Mouse (Mus musculus): ENCODE measurements around the gene Ptpn18. TPM values are rescaled to one million over a fixed set of nuclear protein-coding genes. Genes with fewer than 3 reads are reported as not detected.
A peak's percentile ranks its signal among the peaks of the same experiment; 100 is the strongest.
"Not testable (repeated sequence)": the region's sequence is repeated elsewhere in the genome, so short reads cannot be mapped to it uniquely, and the experiment has no call there.

Ptpn18 gene
- polyA plus RNA-seq, 1 experiment from 2014 or later: 10.0 TPM

DNA sequence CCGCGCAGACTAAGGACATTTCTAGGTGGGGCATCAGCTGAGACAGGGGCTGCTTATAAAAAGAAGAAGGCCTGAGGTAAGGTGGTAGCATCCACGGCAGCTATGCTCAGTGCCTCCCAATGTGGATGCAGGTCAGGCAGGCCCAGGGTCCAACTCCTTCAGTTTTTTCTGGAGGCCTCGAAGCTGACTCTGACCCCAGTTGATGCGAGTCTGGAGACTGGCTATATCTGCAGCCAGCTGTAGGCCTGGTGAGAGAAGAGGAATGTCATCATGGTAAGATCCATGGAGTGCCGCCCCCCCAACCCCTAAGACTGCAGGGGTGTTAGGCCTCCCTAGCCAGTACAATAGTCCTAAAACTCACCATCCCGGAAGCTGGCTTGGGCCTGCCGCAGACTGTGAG is 22.2 kb upstream of the Ptpn18 start:
- WGBS: 93% methylated on average over 8 of the region's 8 CpGs
- peaks cover 18% of the 10 kb centered on the region for H3K36me3 ChIP-seq
- H3K4me1 ChIP-seq (replicated peaks): peaks cover 42% of the 10 kb centered on the region
- H3K4me3 ChIP-seq; H3K9me3 ChIP-seq; H3K27ac ChIP-seq (replicated peaks); H3K4me2 ChIP-seq; H3K27me3 ChIP-seq; ATAC-seq (ENCODE audit: low read depth); H3K9ac ChIP-seq: not testable (repeated sequence)

- H3K27ac ChIP-seq (replicated peaks): no peak overlapping the region
- H3K9ac ChIP-seq: peak overlapping the region; percentile 67
- WGBS: 46% methylated on average over 15 of the region's 20 CpGs
- no peak for ATAC-seq (ENCODE audit: low read depth)
- no peaks in the 10 kb centered on the region for H3K9me3 ChIP-seq
- H3K4me1 ChIP-seq (replicated peaks): peaks cover 32% of the 10 kb centered on the region
- peaks cover 28% of the 10 kb centered on the region for H3K36me3 ChIP-seq
- H3K27me3 ChIP-seq: no peaks in the 10 kb centered on the region
- peak overlapping the region; percentile 70 for H3K4me2 ChIP-seq
- H3K4me3 ChIP-seq: peak overlapping the region; percentile 59
Observed at GRCm38 (mm10) chr1:34438381-34439051, 21.0 kb upstream of the Ptpn18 start.

DNA sequence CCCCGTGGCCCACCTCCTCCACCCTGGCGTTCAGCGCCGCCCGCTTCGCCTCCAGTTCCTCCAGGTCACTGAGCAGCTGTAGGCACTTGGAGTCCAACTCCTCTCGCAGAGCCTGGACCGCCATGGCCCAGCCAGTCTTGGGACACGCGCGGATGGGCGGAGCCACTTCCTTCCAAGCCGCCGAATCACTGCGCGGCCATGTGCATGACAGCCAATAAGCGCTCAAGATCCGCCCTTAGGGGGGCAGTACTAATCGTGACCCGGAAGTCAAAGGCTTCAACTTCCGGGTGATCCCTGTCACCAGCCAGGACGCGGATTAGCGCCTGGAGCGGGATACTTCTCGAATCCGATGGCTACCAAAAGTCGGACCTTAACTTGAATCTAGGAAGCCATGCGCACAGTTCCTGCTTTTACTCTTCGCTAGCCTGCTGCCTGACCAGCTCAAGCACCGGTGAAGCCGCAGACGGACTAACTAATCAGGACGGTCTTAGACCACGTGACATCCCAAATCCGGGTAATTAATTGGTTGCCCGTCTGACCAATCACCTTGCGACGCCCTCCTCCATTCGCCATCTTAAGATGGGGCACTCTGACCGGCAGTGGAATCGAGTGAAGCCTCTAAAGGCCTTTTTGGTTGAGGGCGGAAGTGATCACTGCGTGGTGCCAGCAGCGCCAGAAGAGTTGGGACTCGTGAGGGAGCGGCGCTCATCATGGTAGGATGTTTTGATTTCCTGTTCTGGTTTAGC is 20.2 kb upstream of the Ptpn18 start, which contains the start of the genes Ccdc115 and Imp4:
TSS of gene Ccdc115 (minus strand) at position 458 of the 746 bp plus-strand sequence.
TSS of gene Imp4 (plus strand) at position 637 of the 746 bp plus-strand sequence.
- Histone ChIP-seq H3K36me3 (peaks cover 37% of the 10 kb centered on the region), H3K27me3 (no peaks in the 10 kb centered on the region), H3K4me1 (replicated peaks) (peaks cover 24% of the 10 kb centered on the region), H3K9ac (peak within 1 kb of the TSS; percentile 67), H3K9me3 (no peaks in the 10 kb centered on the region), H3K4me2 (peak within 1 kb of the TSS; percentile 73), H3K27ac (replicated peaks) (peak within 1 kb of the TSS; percentile 71), H3K4me3 (peak within 1 kb of the TSS; percentile 59)
- WGBS: under 1% methylated on average over 48 of the region's 48 CpGs
- peak; percentile 97 for ATAC-seq (ENCODE audit: low read depth)

- Histone ChIP-seq H3K27ac (replicated peaks) (peak overlapping the region; percentile 66), H3K36me3 (peaks cover 44% of the 10 kb centered on the region), H3K4me3 (peak overlapping the region; percentile 59), H3K27me3 (no peaks in the 10 kb centered on the region), H3K4me2 (peak overlapping the region; percentile 73), H3K4me1 (replicated peaks) (peaks cover 24% of the 10 kb centered on the region), H3K9me3 (no peaks in the 10 kb centered on the region), H3K9ac (peak overlapping the region; percentile 66)
- ATAC-seq (ENCODE audit: low read depth): peak; percentile 45
- WGBS: 8% methylated on average over 31 of the region's 31 CpGs
Observed at GRCm38 (mm10) chr1:34439961-34440630, 19.5 kb upstream of the Ptpn18 start.

- Histone ChIP-seq H3K4me2 (no peak overlapping the region), H3K4me1 (replicated peaks) (peaks cover 23% of the 10 kb centered on the region), H3K36me3 (peaks cover 60% of the 10 kb centered on the region), H3K27me3 (no peaks in the 10 kb centered on the region), H3K4me3 (no peak overlapping the region), H3K9me3 (no peaks in the 10 kb centered on the region), H3K9ac (no peak overlapping the region), H3K27ac (replicated peaks) (no peak overlapping the region)
- ATAC-seq (ENCODE audit: low read depth): no peak
- WGBS: 93% methylated on average over 6 of the region's 6 CpGs
Observed at GRCm38 (mm10) chr1:34443124-34443523, 16.4 kb upstream of the Ptpn18 start.

DNA sequence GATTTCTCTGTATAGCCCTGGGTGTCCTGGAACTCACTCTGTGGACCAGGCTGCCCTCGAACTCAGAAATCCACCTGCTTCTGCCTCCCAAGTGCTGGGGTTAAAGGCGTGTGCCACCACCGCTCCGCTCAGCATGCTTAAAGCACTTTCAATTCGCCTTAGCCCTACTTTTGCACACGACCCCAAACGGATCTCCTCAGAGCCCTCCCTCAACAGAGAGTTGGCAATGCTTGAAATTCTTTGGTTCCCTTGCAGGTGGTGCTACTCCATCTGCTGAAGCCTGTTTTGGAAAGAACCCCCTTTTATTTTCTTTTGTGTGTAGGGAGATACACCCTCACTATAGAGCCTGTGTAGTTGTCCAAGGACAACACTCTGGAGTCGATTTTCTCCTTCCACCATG is 1.1 kb upstream of the Ptpn18 start:
- H3K4me2 ChIP-seq: no peak overlapping the region
- peaks cover 55% of the 10 kb centered on the region for H3K27me3 ChIP-seq
- H3K9me3 ChIP-seq: no peaks in the 10 kb centered on the region
- no peak for ATAC-seq (ENCODE audit: low read depth)
- H3K36me3 ChIP-seq: no peaks in the 10 kb centered on the region
- WGBS: 28% methylated on average over 8 of the region's 8 CpGs
- H3K9ac ChIP-seq: no peak overlapping the region
- H3K27ac ChIP-seq (replicated peaks): no peak overlapping the region
- peaks cover 10% of the 10 kb centered on the region for H3K4me1 ChIP-seq (replicated peaks)
- H3K4me3 ChIP-seq: no peak overlapping the region

DNA sequence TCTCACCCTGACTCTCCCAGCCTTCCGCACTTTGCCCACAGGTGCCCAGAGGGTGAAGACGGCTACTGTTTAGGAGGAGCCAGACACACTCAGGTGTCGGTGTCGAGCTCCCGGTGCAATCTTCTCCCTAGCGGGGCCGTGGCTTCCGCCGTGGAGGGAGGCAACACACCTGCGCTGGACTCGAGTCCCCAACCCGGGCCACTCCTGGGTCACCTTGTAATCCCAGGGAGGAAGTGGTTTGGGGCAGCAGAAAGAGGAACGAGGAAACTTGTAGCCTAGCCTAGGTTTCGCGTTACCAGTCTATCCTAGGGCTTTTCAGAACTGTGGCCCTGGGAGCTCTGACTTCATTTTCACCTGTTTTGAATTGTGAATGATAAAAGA is 489 bp downstream of the Ptpn18 start:
- Histone ChIP-seq H3K36me3 (no peaks in the 10 kb centered on the region), H3K4me1 (replicated peaks) (peaks cover 10% of the 10 kb centered on the region), H3K4me3 (peak overlapping the region; percentile 59), H3K27me3 (peaks cover 55% of the 10 kb centered on the region), H3K9ac (peak overlapping the region; percentile 67), H3K9me3 (no peaks in the 10 kb centered on the region), H3K27ac (replicated peaks) (no peak overlapping the region), H3K4me2 (peak overlapping the region; percentile 93)
- WGBS: 3% methylated on average over 15 of the region's 15 CpGs
- ATAC-seq (ENCODE audit: low read depth): no peak

DNA sequence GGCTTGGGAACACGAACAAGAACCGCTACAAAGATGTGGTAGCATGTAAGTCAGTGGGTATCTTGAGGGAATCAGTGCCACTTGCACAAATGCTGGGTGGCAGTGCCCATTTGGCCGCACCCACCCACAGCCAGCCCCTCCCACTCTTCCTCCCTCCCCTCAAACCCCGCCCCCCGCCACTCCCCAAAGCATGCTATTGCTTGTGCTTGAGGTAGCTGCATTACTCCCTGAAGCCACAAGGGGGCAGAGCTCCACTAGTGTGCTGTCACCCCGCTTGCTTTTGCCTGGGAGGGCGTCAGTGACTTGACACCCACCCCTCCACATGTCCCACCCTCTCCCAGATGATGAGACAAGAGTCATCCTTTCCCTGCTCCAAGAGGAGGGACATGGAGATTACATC is 3.2 kb downstream of the Ptpn18 start:
- H3K4me2 ChIP-seq: no peak overlapping the region
- no peaks in the 10 kb centered on the region for H3K9me3 ChIP-seq
- H3K4me3 ChIP-seq: no peak overlapping the region
- no peaks in the 10 kb centered on the region for H3K36me3 ChIP-seq
- H3K9ac ChIP-seq: no peak overlapping the region
- no peak overlapping the region for H3K27ac ChIP-seq (replicated peaks)
- peaks cover 10% of the 10 kb centered on the region for H3K4me1 ChIP-seq (replicated peaks)
- peaks cover 40% of the 10 kb centered on the region for H3K27me3 ChIP-seq
- 0 out of 2 replicates have a peak, but pooled peaks have one; percentile 12 for ATAC-seq (ENCODE audit: low read depth)
- WGBS: 19% methylated on average over 7 of the region's 7 CpGs

DNA sequence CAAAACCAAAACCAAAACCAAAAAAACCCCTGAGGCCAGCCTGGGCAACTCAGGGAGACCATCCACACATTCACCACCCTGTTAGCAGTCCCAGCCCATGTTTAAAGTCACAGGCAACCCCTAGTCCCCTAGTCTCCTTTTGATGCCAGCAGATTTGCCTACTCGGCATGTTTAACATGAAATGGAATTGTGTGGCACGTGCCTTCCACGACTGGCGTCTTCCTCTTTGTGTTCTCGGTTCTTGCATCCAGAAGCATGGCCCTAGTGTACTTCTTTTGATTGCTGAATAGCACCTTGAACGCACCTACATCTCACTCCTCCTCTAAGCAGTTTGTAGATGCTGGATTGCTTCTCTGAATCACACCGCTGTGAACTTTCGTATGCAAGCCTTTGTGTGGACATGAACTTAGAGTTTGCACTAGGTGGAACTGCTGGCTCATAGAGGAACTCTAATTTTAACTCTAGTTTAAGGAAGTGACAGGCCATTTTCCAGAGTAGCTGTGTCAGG is 4.8 kb downstream of the Ptpn18 start:
- peaks cover 24% of the 10 kb centered on the region for H3K27me3 ChIP-seq
- no peaks in the 10 kb centered on the region for H3K36me3 ChIP-seq
- no peak overlapping the region for H3K4me3 ChIP-seq
- H3K27ac ChIP-seq (replicated peaks): no peak overlapping the region
- no peak overlapping the region for H3K9ac ChIP-seq
- no peak for ATAC-seq (ENCODE audit: low read depth)
- WGBS: 88% methylated on average over 8 of the region's 8 CpGs
- no peaks in the 10 kb centered on the region for H3K9me3 ChIP-seq
- H3K4me2 ChIP-seq: no peak overlapping the region
- H3K4me1 ChIP-seq (replicated peaks): peaks cover 5% of the 10 kb centered on the region

DNA sequence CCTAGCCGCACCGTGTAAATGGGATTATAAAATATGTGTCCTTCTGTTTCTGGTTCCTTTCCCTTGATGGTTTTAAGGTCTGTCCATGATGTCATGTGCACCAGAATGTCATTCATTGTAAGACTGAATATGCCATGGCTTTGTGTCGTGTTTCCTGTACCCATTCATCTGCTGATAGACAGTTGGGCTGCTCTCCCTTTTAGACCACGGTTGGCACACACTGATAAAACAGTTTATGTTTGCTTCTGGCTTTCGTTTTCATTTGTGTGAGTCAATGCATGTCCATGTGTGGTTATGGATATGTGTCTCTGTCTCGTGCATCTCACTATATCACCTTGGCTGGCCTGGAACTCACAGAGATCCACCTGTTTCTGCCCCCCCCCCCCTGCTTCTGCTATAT is 5.9 kb downstream of the Ptpn18 start:
- H3K9me3 ChIP-seq: no peaks in the 10 kb centered on the region
- no peak overlapping the region for H3K27ac ChIP-seq (replicated peaks)
- no peak overlapping the region for H3K4me3 ChIP-seq
- H3K4me2 ChIP-seq: no peak overlapping the region
- no peaks in the 10 kb centered on the region for H3K4me1 ChIP-seq (replicated peaks)
- no peak for ATAC-seq (ENCODE audit: low read depth)
- no peak overlapping the region for H3K9ac ChIP-seq
- H3K27me3 ChIP-seq: peaks cover 17% of the 10 kb centered on the region
- WGBS: 82% methylated on average over 6 of the region's 6 CpGs
- H3K36me3 ChIP-seq: no peaks in the 10 kb centered on the region

GRCm38 (mm10) chr1:34468051-34468450 is 8.5 kb downstream of the Ptpn18 start:
- Histone ChIP-seq H3K4me3 (no peak overlapping the region), H3K9me3 (no peaks in the 10 kb centered on the region), H3K4me1 (replicated peaks) (peaks cover 8% of the 10 kb centered on the region), H3K9ac (no peak overlapping the region), H3K36me3 (no peaks in the 10 kb centered on the region), H3K4me2 (no peak overlapping the region), H3K27ac (replicated peaks) (no peak overlapping the region), H3K27me3 (peaks cover 25% of the 10 kb centered on the region)
- ATAC-seq (ENCODE audit: low read depth): no peak
- WGBS: 65% methylated on average over 3 of the region's 3 CpGs

DNA sequence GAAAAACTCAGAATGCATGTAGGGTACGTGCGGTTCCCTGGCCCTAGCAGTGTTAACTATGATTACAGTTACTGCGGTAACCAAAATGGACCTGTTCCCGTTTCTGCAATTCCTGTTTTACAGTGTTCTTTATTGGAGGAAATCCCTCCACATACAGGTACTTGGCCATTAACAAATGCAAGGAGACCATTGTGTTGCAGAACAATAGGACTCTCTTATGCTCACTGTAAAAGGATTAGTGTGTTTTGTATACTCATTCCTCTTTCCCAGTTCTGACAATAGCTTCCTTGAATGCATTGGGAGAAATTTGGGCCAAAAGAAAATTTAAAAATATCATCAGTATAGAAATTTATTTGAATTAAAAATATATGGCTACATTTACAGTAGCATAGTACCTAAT is 8.9 kb downstream of the Ptpn18 start:
- Histone ChIP-seq H3K9ac (no peak overlapping the region), H3K27ac (replicated peaks) (no peak overlapping the region), H3K27me3 (peaks cover 29% of the 10 kb centered on the region), H3K4me3 (no peak overlapping the region), H3K4me1 (replicated peaks) (peaks cover 11% of the 10 kb centered on the region), H3K9me3 (no peaks in the 10 kb centered on the region), H3K4me2 (no peak overlapping the region), H3K36me3 (no peaks in the 10 kb centered on the region)
- 69% methylated on average over 4 of the region's 4 CpGs for WGBS
- ATAC-seq (ENCODE audit: low read depth): no peak

Data from neural tube, embryonic 13.5 days (tissue).